Mouse (Mus musculus) thymus, postnatal 10 days (tissue): ENCODE measurements around the gene Ostm1.

Experiments
- DNase-seq, 2 experiments: peaks; one replicate each; pipeline ENCODE4 v3.0.0; 2021; ENCODE audit warnings: low spot score in 2 of 2

The Ostm1 gene

GRCm38 (mm10) chr10:42679586-42679985 is 96.0 kb downstream of the Ostm1 start:
- DNase-seq = no peak

- no peak for DNase-seq
Measured at GRCm38 (mm10) chr10:42680582-42681001, 97.0 kb downstream of the Ostm1 start.

- DNase-seq = no peak
Measured at GRCm38 (mm10) chr10:42682421-42682820, 98.8 kb downstream of the Ostm1 start.

- DNase-seq = no peak
Measured at GRCm38 (mm10) chr10:42687873-42688272, 104.3 kb downstream of the Ostm1 start.

GRCm38 (mm10) chr10:42689694-42690093 is 106.1 kb downstream of the Ostm1 start:
- no peak for DNase-seq

GRCm38 (mm10) chr10:42690233-42691028 is 106.8 kb downstream of the Ostm1 start:
- no peak for DNase-seq

GRCm38 (mm10) chr10:42691051-42691450 is 107.4 kb downstream of the Ostm1 start:
- DNase-seq = no peak

- DNase-seq = no peak
Measured at GRCm38 (mm10) chr10:42692095-42692494, 108.5 kb downstream of the Ostm1 start.

- DNase-seq = no peak
Measured at GRCm38 (mm10) chr10:42692794-42693193, 109.2 kb downstream of the Ostm1 start.

- DNase-seq = no peak
Measured at GRCm38 (mm10) chr10:42693482-42693881, 109.9 kb downstream of the Ostm1 start.

- DNase-seq = no peak
Measured at GRCm38 (mm10) chr10:42696361-42696760, 112.7 kb downstream of the Ostm1 start.

- DNase-seq = peak; percentile 75 to 81
Measured at GRCm38 (mm10) chr10:42697007-42697406, 113.4 kb downstream of the Ostm1 start.

GRCm38 (mm10) chr10:42698375-42698774 is 114.8 kb downstream of the Ostm1 start:
- no peak for DNase-seq

GRCm38 (mm10) chr10:42698994-42699393 is 115.4 kb downstream of the Ostm1 start:
- peak; percentile 84 to 94 for DNase-seq

GRCm38 (mm10) chr10:42702111-42702510 is 118.5 kb downstream of the Ostm1 start:
- no peak for DNase-seq

GRCm38 (mm10) chr10:42714676-42715075 is 131.1 kb downstream of the Ostm1 start:
- DNase-seq = no peak

- DNase-seq = no peak
Measured at GRCm38 (mm10) chr10:42715366-42716035, 131.9 kb downstream of the Ostm1 start.

GRCm38 (mm10) chr10:42722116-42722515 is 138.5 kb downstream of the Ostm1 start:
- DNase-seq = no peak

- DNase-seq = no peak
Measured at GRCm38 (mm10) chr10:42723275-42724232, 139.9 kb downstream of the Ostm1 start.

- no peak for DNase-seq
Measured at GRCm38 (mm10) chr10:42729607-42730006, 146.0 kb downstream of the Ostm1 start.

GRCm38 (mm10) chr10:42734546-42735060 is 151.0 kb downstream of the Ostm1 start:
- DNase-seq = peak; percentile 12 to 44

GRCm38 (mm10) chr10:42751813-42752212 is 168.2 kb downstream of the Ostm1 start:
- no peak for DNase-seq
